Mouse (Mus musculus) CH12.LX (cell line): ENCODE results near the gene Plcb2. TPM values are rescaled to one million over a fixed set of nuclear protein-coding genes. Genes with fewer than 3 reads are reported as not detected.

Experiments
- DNase-seq: peaks from one replicate; pipeline ENCODE4 v3.0.0-alpha.2; 2013; ENCODE audit errors: extremely low read depth
- H3K27ac ChIP-seq: 2 replicates; pipeline ENCODE4 v1.5.1; 2012; ENCODE audit warnings: low read depth, mild to moderate bottlenecking, control low read depth, moderate library complexity; ENCODE audit not compliant: insufficient read depth
- H3K27me3 ChIP-seq: replicated peaks from 2 replicates; pipeline ENCODE3; 2012; ENCODE audit warnings: inconsistent platforms
- H3K36me3 ChIP-seq, 2 experiments: replicated peaks in 1 of 2; 2 replicates each; pipeline versions ENCODE3 to v1.6.1; 2012; ENCODE audit warnings: inconsistent platforms in 1 of 2, low read length in 1 of 2, mild to moderate bottlenecking in 1 of 2, mixed read lengths in 1 of 2, moderate library complexity in 1 of 2; ENCODE audit not compliant: control insufficient read depth in 1 of 2, insufficient read depth in 1 of 2
- H3K4me1 ChIP-seq, 2 experiments: 2 replicates each; pipeline ENCODE4 v1.6.1; 2012; ENCODE audit warnings: inconsistent platforms in 1 of 2, moderate library complexity in 1 of 2; ENCODE audit not compliant: insufficient read depth in 2 of 2, control insufficient read depth in 1 of 2
- H3K4me2 ChIP-seq: 2 replicates; pipeline ENCODE4 v1.6.1; 2012; ENCODE audit warnings: low read depth, mild to moderate bottlenecking, control low read depth; ENCODE audit not compliant: poor library complexity, insufficient read depth, severe bottlenecking
- H3K4me3 ChIP-seq, 3 experiments: fragments of 150-350 bp in 1 of 3; sonication (generic) in 1 of 3; replicated peaks in 1 of 3; 2 replicates each; pipeline versions ENCODE3 to v1.5.1; 2011 to 2012; ENCODE audit warnings: low read depth in 2 of 3, low read length in 2 of 3, mild to moderate bottlenecking in 2 of 3, moderate library complexity in 2 of 3, control low read depth in 1 of 3, improper control_type of control experiment in 1 of 3, inconsistent platforms in 1 of 3, mixed read lengths in 1 of 3; ENCODE audit not compliant: poor library complexity in 1 of 3
- H3K79me2 ChIP-seq: replicated peaks from 2 replicates; pipeline ENCODE4 v1.6.1; 2012; ENCODE audit warnings: mild to moderate bottlenecking, moderate library complexity; ENCODE audit not compliant: control insufficient read depth, poor library complexity, insufficient read depth, severe bottlenecking; ENCODE audit errors: extremely low read depth
- H3K9ac ChIP-seq: 2 replicates; pipeline ENCODE4 v1.6.1; 2012; ENCODE audit warnings: low read depth, mild to moderate bottlenecking, control low read depth, moderate library complexity; ENCODE audit not compliant: insufficient read depth
- H3K9me3 ChIP-seq: replicated peaks from 2 replicates; pipeline ENCODE3; 2012; ENCODE audit warnings: low read length, inconsistent platforms, mixed read lengths
- CHD1 ChIP-seq: IDR thresholded peaks from 2 replicates; pipeline ENCODE4 v1.6.1; 2012; ENCODE audit warnings: low read depth, low read length, improper control_type of control experiment, inconsistent platforms
- CHD2 ChIP-seq: IDR thresholded peaks from 2 replicates; pipeline ENCODE4 v1.6.1; 2011; ENCODE audit warnings: low read length, improper control_type of control experiment
- CTCF ChIP-seq, 2 experiments: IDR thresholded peaks in 1 of 2; conservative IDR thresholded peaks in 1 of 2; 2 replicates each; pipeline ENCODE4 v1.5.1; 2011 to 2012; ENCODE audit warnings: low read depth in 2 of 2, low read length in 2 of 2, improper control_type of control experiment in 1 of 2, inconsistent platforms in 1 of 2, mild to moderate bottlenecking in 1 of 2, moderate library complexity in 1 of 2
- E2F4 ChIP-seq: IDR thresholded peaks from 2 replicates; pipeline ENCODE4 v1.6.1; 2011; ENCODE audit warnings: low read depth, low read length, improper control_type of control experiment; ENCODE audit not compliant: insufficient replicate concordance
- ELF1 ChIP-seq: IDR thresholded peaks from 2 replicates; pipeline ENCODE4 v1.6.1; 2014; ENCODE audit warnings: low read depth, mild to moderate bottlenecking, inconsistent platforms, low read length, improper control_type of control experiment
- EP300 ChIP-seq: IDR thresholded peaks from 2 replicates; pipeline ENCODE4 v1.6.1; 2011; ENCODE audit warnings: low read length, improper control_type of control experiment
- ETS1 ChIP-seq: conservative IDR thresholded peaks from 2 replicates; pipeline ENCODE4 v1.6.1; 2012; ENCODE audit warnings: low read depth, mild to moderate bottlenecking, inconsistent platforms, low read length, improper control_type of control experiment, moderate library complexity
- GABPA ChIP-seq: IDR thresholded peaks from 2 replicates; pipeline ENCODE4 v1.6.1; 2012; ENCODE audit warnings: low read depth, low read length, improper control_type of control experiment, inconsistent platforms; ENCODE audit not compliant: insufficient replicate concordance
- IRF4 ChIP-seq: IDR thresholded peaks from 2 replicates; pipeline ENCODE4 v1.6.1; 2014; ENCODE audit warnings: low read depth, mild to moderate bottlenecking, inconsistent platforms, low read length, improper control_type of control experiment
- JUN ChIP-seq: IDR thresholded peaks from 2 replicates; pipeline ENCODE4 v1.6.1; 2011; ENCODE audit warnings: low read depth, mild to moderate bottlenecking, low read length, improper control_type of control experiment, moderate library complexity; ENCODE audit not compliant: insufficient read depth
- JUND ChIP-seq: conservative IDR thresholded peaks from 2 replicates; pipeline ENCODE4 v1.6.1; 2011; ENCODE audit warnings: low read depth, low read length, improper control_type of control experiment
- KAT2A ChIP-seq: IDR thresholded peaks from 2 replicates; pipeline ENCODE4 v1.6.1; 2012; ENCODE audit warnings: low read length, improper control_type of control experiment, inconsistent platforms; ENCODE audit not compliant: insufficient replicate concordance
- MAX ChIP-seq: IDR thresholded peaks from 2 replicates; pipeline ENCODE4 v1.6.1; 2011; ENCODE audit warnings: low read length, improper control_type of control experiment
- MAZ ChIP-seq: IDR thresholded peaks from 2 replicates; pipeline ENCODE4 v1.6.1; 2012; ENCODE audit warnings: low read depth, mild to moderate bottlenecking, inconsistent platforms, low read length, improper control_type of control experiment, moderate library complexity
- MEF2A ChIP-seq: IDR thresholded peaks from 2 replicates; pipeline ENCODE4 v1.6.1; 2014; ENCODE audit warnings: low read depth, mild to moderate bottlenecking, inconsistent platforms, low read length, improper control_type of control experiment, borderline replicate concordance
- MYC ChIP-seq: IDR thresholded peaks from 2 replicates; pipeline ENCODE4 v1.6.1; 2011; ENCODE audit warnings: low read depth, mild to moderate bottlenecking, improper control_type of control experiment, low read length
- NRF1 ChIP-seq: IDR thresholded peaks from 2 replicates; pipeline ENCODE4 v1.6.1; 2014; ENCODE audit warnings: low read depth, mild to moderate bottlenecking, inconsistent platforms, low read length, improper control_type of control experiment, moderate library complexity
- PAX5 ChIP-seq: IDR thresholded peaks from 2 replicates; pipeline ENCODE4 v1.6.1; 2012; ENCODE audit warnings: low read length, inconsistent platforms, mixed read lengths
- POLR2A ChIP-seq: IDR thresholded peaks from 2 replicates; pipeline ENCODE4 v1.6.1; 2011; ENCODE audit warnings: low read depth, mild to moderate bottlenecking, improper control_type of control experiment, low read length
- RAD21 ChIP-seq: IDR thresholded peaks from 2 replicates; pipeline ENCODE4 v1.6.1; 2011; ENCODE audit warnings: low read depth, mild to moderate bottlenecking, low read length, improper control_type of control experiment, moderate library complexity
- RCOR1 ChIP-seq: conservative IDR thresholded peaks from 2 replicates; pipeline ENCODE4 v1.6.1; 2012; ENCODE audit warnings: low read depth, mild to moderate bottlenecking, inconsistent platforms, low read length, improper control_type of control experiment
- SIN3A ChIP-seq: IDR thresholded peaks from 2 replicates; pipeline ENCODE4 v1.6.1; 2012; ENCODE audit warnings: low read length, improper control_type of control experiment, inconsistent platforms
- SMC3 ChIP-seq: IDR thresholded peaks from 2 replicates; pipeline ENCODE4 v1.6.1; 2011; ENCODE audit warnings: low read depth, low read length, improper control_type of control experiment
- TBP ChIP-seq: conservative IDR thresholded peaks from 2 replicates; pipeline ENCODE4 v1.6.1; 2011; ENCODE audit warnings: low read depth, low read length, improper control_type of control experiment
- UBTF ChIP-seq: IDR thresholded peaks from 2 replicates; pipeline ENCODE4 v1.6.1; 2012; ENCODE audit warnings: low read depth, mild to moderate bottlenecking, inconsistent platforms, low read length, improper control_type of control experiment, moderate library complexity
- USF1 ChIP-seq: IDR thresholded peaks from 2 replicates; pipeline ENCODE4 v1.6.1; 2014; ENCODE audit warnings: low read depth, mild to moderate bottlenecking, inconsistent platforms, low read length, improper control_type of control experiment
- USF2 ChIP-seq: conservative IDR thresholded peaks from 2 replicates; pipeline ENCODE4 v1.6.1; 2011; ENCODE audit warnings: low read depth, low read length, improper control_type of control experiment
- ZMIZ1 ChIP-seq: IDR thresholded peaks from 2 replicates; pipeline ENCODE4 v1.6.1; 2012; ENCODE audit warnings: low read depth, mild to moderate bottlenecking, inconsistent platforms, low read length, improper control_type of control experiment
- ZNF384 ChIP-seq: IDR thresholded peaks from 2 replicates; pipeline ENCODE4 v1.6.1; 2012; ENCODE audit warnings: low read depth, low read length, improper control_type of control experiment, inconsistent platforms
- dilution Hi-C: fragments of 300-500 bp; cut with MboI; formaldehyde crosslinking; loops from 2 replicates; pipeline ENCODE4 v1.14.3; 2020; ENCODE audit warnings: low sequenced_read_pairs; ENCODE audit not compliant: extremely low pct_unique_long_range_greater_than_20kb, extremely low pct_ligation_motif_present
- in situ Hi-C: fragments of 300-500 bp; cut with MboI; formaldehyde crosslinking; loops from 3 replicates; pipeline ENCODE4 v1.14.3; 2019; ENCODE audit warnings: low sequenced_read_pairs, low pct_ligation_motif_present, low pct_unique_long_range_greater_than_20kb, mixed read lengths
- polyA plus RNA-seq: library from polyadenylated mRNA; unstranded; fragments of >175 nt; gene quantifications from 2 replicates; pipeline ENCODE4 v1.2.1, GENCODE M21; 2012; ENCODE audit warnings: low read depth; ENCODE audit not compliant: insufficient read length
- total RNA-seq, 2 experiments: library from RNA; depleted of rRNA; stranded (reverse); fragments of 300-350 nt in 1 of 2; fragments of >200 nt in 1 of 2; gene quantifications; 2 replicates each; pipeline ENCODE4 v1.2.3; 2012 to 2014

The Plcb2 gene
- total and polyA plus RNA-seq, 3 experiments = 5.7 to 22.3 (median 7.8) TPM

GRCm38 (mm10) chr2:118701161-118701560 lies 27.1 kb downstream of the Plcb2 start:
- in situ Hi-C loops (no loop called here), dilution Hi-C loops (no loop called here)
- Histone ChIP-seq H3K4me2 (no peak overlapping the region), H3K27ac (no peak overlapping the region), H3K79me2 (no peaks in the 10 kb centered on the region), H3K36me3 (no peaks in the 10 kb centered on the region), H3K9me3 (peaks cover 21% of the 10 kb centered on the region), H3K4me3 (no peak overlapping the region), H3K9ac (no peak overlapping the region), H3K27me3 (no peaks in the 10 kb centered on the region), H3K4me1 (peaks cover 2 to 14% of the 10 kb centered on the region in 2 experiments; a peak in 3 of 4 replicates)
- TF ChIP-seq USF1 = no peak
- TF ChIP-seq MEF2A = no peak
- TF ChIP-seq IRF4 = no peak
- TF ChIP-seq MAZ = no peak
- TF ChIP-seq ZMIZ1 = no peak
- no peak for TF ChIP-seq CHD2
- TF ChIP-seq SIN3A = no peak
- TF ChIP-seq USF2 = no peak
- no peak for TF ChIP-seq GABPA
- no peak for TF ChIP-seq EP300
- TF ChIP-seq UBTF = no peak
- no peak for TF ChIP-seq E2F4
- TF ChIP-seq SMC3 = no peak
- no peak for TF ChIP-seq RCOR1
- no peak for TF ChIP-seq CHD1
- TF ChIP-seq CTCF (conservative IDR thresholded peaks at IDR 0.05 in 1 of 2, IDR thresholded peaks at IDR 0.05 in 1 of 2; ENCODE audit: low read depth in 2 of 2, low read length in 2 of 2) = no peak
- no peak for TF ChIP-seq MAX
- TF ChIP-seq PAX5 = no peak
- DNase-seq = no peak

- no peak overlapping the region for H3K27ac ChIP-seq
- no peaks in the 10 kb centered on the region for H3K27me3 ChIP-seq
- H3K9me3 ChIP-seq = peaks cover 21% of the 10 kb centered on the region
- peak; percentile 46 for DNase-seq
- H3K4me3 ChIP-seq = no peak overlapping the region
- peaks cover 2 to 11% of the 10 kb centered on the region in 2 experiments; a peak in 3 of 4 replicates for H3K4me1 ChIP-seq
- H3K4me2 ChIP-seq = peak overlapping the region; percentile 33; the same call in 1 of the 2 replicates
- H3K79me2 ChIP-seq = no peaks in the 10 kb centered on the region
- in situ Hi-C loops (no loop called here), dilution Hi-C loops (no loop called here)
- H3K9ac ChIP-seq = no peak overlapping the region
- no peaks in the 10 kb centered on the region for H3K36me3 ChIP-seq
- no peak for TF ChIP-seq JUN
- TF ChIP-seq GABPA = no peak
- TF ChIP-seq MAX = no peak
- no peak for TF ChIP-seq ZMIZ1
- peak in 1 of 2 experiments; percentile 84; a peak in 3 of 4 replicates for TF ChIP-seq CTCF (conservative IDR thresholded peaks at IDR 0.05 in 1 of 2, IDR thresholded peaks at IDR 0.05 in 1 of 2; ENCODE audit: low read depth in 2 of 2, low read length in 2 of 2)
- TF ChIP-seq NRF1 = no peak
- TF ChIP-seq ETS1 = no peak
- no peak for TF ChIP-seq KAT2A
- TF ChIP-seq MAZ = no peak
- TF ChIP-seq JUND = no peak
- no peak for TF ChIP-seq ELF1
- no peak for TF ChIP-seq POLR2A
- TF ChIP-seq E2F4 = no peak
- TF ChIP-seq EP300 = no peak
- TF ChIP-seq MYC = no peak
- no peak for TF ChIP-seq TBP
- no peak for TF ChIP-seq ZNF384
- peak; percentile 89 for TF ChIP-seq SMC3
- peak; percentile 62 for TF ChIP-seq RAD21
- TF ChIP-seq PAX5 = no peak
- TF ChIP-seq, all 38 proteins: peak for 3
Measured at GRCm38 (mm10) chr2:118700179-118701062, 27.8 kb downstream of the Plcb2 start.
